Mouse (Mus musculus) erythroblast, embryonic 14.5 days (primary cell): Measurements from ENCODE around the gene Shisal2a. TPM values are rescaled to one million over a fixed set of nuclear protein-coding genes. Genes with fewer than 3 reads are reported as not detected.

Experiments used
- H3K27me3 ChIP-seq: 2 replicates; pipeline ENCODE4 v1.6.1; 2012; ENCODE audit warnings: inconsistent platforms; ENCODE audit not compliant: control insufficient read depth
- H3K36me3 ChIP-seq: 2 replicates; pipeline ENCODE4 v1.6.1; 2012; ENCODE audit warnings: mild to moderate bottlenecking, inconsistent platforms; ENCODE audit not compliant: control insufficient read depth
- H3K4me1 ChIP-seq: 2 replicates; pipeline ENCODE4 v1.6.1; 2012; ENCODE audit warnings: inconsistent platforms; ENCODE audit not compliant: control insufficient read depth
- H3K4me3 ChIP-seq: replicated peaks from 2 replicates; pipeline ENCODE3; 2012; ENCODE audit warnings: moderate library complexity, mild to moderate bottlenecking, inconsistent platforms
- H3K9me3 ChIP-seq: 2 replicates; pipeline ENCODE4 v1.6.1; 2012; ENCODE audit warnings: low read length, inconsistent platforms, mixed read lengths; ENCODE audit not compliant: control insufficient read depth
- GATA1 ChIP-seq: IDR thresholded peaks from 2 replicates; pipeline ENCODE4 v1.6.1; 2012; ENCODE audit warnings: low read length, inconsistent platforms, mixed read lengths
- TAL1 ChIP-seq: IDR thresholded peaks from 3 replicates; pipeline ENCODE4 v1.6.1; 2012; ENCODE audit warnings: low read length, inconsistent platforms, mixed read lengths
- polyA plus RNA-seq: library from polyadenylated mRNA; stranded (reverse); fragments of >175 nt; gene quantifications from 2 replicates; pipeline ENCODE4 v1.2.3, GENCODE M21; 2012

The Shisal2a gene
- polyA plus RNA-seq, 1 experiment: not detected

- Histone ChIP-seq H3K4me3 (no peak overlapping the region), H3K27me3 (no peaks in the 10 kb centered on the region), H3K36me3 (peaks cover 54% of the 10 kb centered on the region), H3K4me1 (peaks cover 12% of the 10 kb centered on the region), H3K9me3 (no peaks in the 10 kb centered on the region)
- TF ChIP-seq TAL1 (no peak), GATA1 (no peak)
These were observed 47.7 kb downstream of the Shisal2a start for GRCm38 (mm10) chr4:108335413-108335812.

GRCm38 (mm10) chr4:108332041-108332440, 51.1 kb downstream of the Shisal2a start:
- no peaks in the 10 kb centered on the region for H3K27me3 ChIP-seq
- no peak overlapping the region for H3K4me3 ChIP-seq
- TF ChIP-seq TAL1 (no peak), GATA1 (no peak)
- no peaks in the 10 kb centered on the region for H3K9me3 ChIP-seq
- peaks cover 34% of the 10 kb centered on the region for H3K36me3 ChIP-seq
- peaks cover 31% of the 10 kb centered on the region for H3K4me1 ChIP-seq

- Histone ChIP-seq H3K4me1 (peaks cover 24% of the 10 kb centered on the region), H3K4me3 (no peak overlapping the region), H3K36me3 (peaks cover 24% of the 10 kb centered on the region), H3K27me3 (no peaks in the 10 kb centered on the region), H3K9me3 (no peaks in the 10 kb centered on the region)
- TF ChIP-seq GATA1: no peak
- TF ChIP-seq TAL1: no peak
These were observed 53.3 kb downstream of the Shisal2a start for GRCm38 (mm10) chr4:108329840-108330239.

- peaks cover 24% of the 10 kb centered on the region for H3K4me1 ChIP-seq
- H3K4me3 ChIP-seq: peak within 1 kb of the TSS; percentile 81
- H3K9me3 ChIP-seq: no peaks in the 10 kb centered on the region
- peaks cover 14% of the 10 kb centered on the region for H3K36me3 ChIP-seq
- TF ChIP-seq TAL1: no peak
- no peak for TF ChIP-seq GATA1
- H3K27me3 ChIP-seq: no peaks in the 10 kb centered on the region
These were observed 55.2 kb downstream of the Shisal2a start, which contains the start of gene Coa7 for GRCm38 (mm10) chr4:108327730-108328484. Gene Coa7, plus strand, starts transcription at chr4:108328140.

- H3K27me3 ChIP-seq: no peaks in the 10 kb centered on the region
- H3K4me1 ChIP-seq: peaks cover 24% of the 10 kb centered on the region
- peak overlapping the region; percentile 81 for H3K4me3 ChIP-seq
- no peaks in the 10 kb centered on the region for H3K9me3 ChIP-seq
- TF ChIP-seq TAL1: no peak
- no peak for TF ChIP-seq GATA1
- H3K36me3 ChIP-seq: peaks cover 12% of the 10 kb centered on the region
These were observed 56.0 kb downstream of the Shisal2a start for GRCm38 (mm10) chr4:108327071-108327579.

- no peaks in the 10 kb centered on the region for H3K27me3 ChIP-seq
- H3K9me3 ChIP-seq: peaks cover 3% of the 10 kb centered on the region
- no peak for TF ChIP-seq GATA1
- no peak for TF ChIP-seq TAL1
- H3K4me3 ChIP-seq: no peak overlapping the region
- peaks cover 13% of the 10 kb centered on the region for H3K4me1 ChIP-seq
- H3K36me3 ChIP-seq: no peaks in the 10 kb centered on the region
These were observed 59.6 kb downstream of the Shisal2a start for GRCm38 (mm10) chr4:108323588-108323987.

- Histone ChIP-seq H3K4me3 (no peak overlapping the region), H3K9me3 (peaks cover 3% of the 10 kb centered on the region), H3K4me1 (no peaks in the 10 kb centered on the region), H3K27me3 (no peaks in the 10 kb centered on the region; the same call in 1 of the 2 replicates), H3K36me3 (no peaks in the 10 kb centered on the region)
- TF ChIP-seq TAL1 (no peak), GATA1 (no peak)
These were observed 62.3 kb downstream of the Shisal2a start for GRCm38 (mm10) chr4:108320627-108321380.

- no peak overlapping the region for H3K4me3 ChIP-seq
- no peaks in the 10 kb centered on the region for H3K36me3 ChIP-seq
- H3K4me1 ChIP-seq: no peaks in the 10 kb centered on the region
- H3K27me3 ChIP-seq: no peaks in the 10 kb centered on the region; the same call in 1 of the 2 replicates
- TF ChIP-seq GATA1 (no peak), TAL1 (no peak)
- peaks cover 3% of the 10 kb centered on the region for H3K9me3 ChIP-seq
These were observed 63.4 kb downstream of the Shisal2a start for GRCm38 (mm10) chr4:108319747-108320146.
